Mouse (Mus musculus): ENCODE measurements around the gene Adgrb3. TPM values are rescaled to one million over a fixed set of nuclear protein-coding genes. Genes with fewer than 3 reads are reported as not detected.

Gene Adgrb3
- 25.6 and 29.2 TPM in 2 replicates for polyA plus RNA-seq (2015; fragmentation: Nextera tagmentation; extraction: Ambion mirVana)

GRCm38 (mm10) chr1:25828971-25829920 lies at the start of gene Adgrb3:
Gene Adgrb3 (minus strand): TSS chr1:25829707.
- peak within 1 kb of the TSS; percentile 86 for H3K27ac ChIP-seq
- no peaks in the 10 kb centered on the region for H3K9me3 ChIP-seq (replicated peaks)
- no peaks in the 10 kb centered on the region for H3K27me3 ChIP-seq
- H3K36me3 ChIP-seq (ENCODE audit: poor library complexity, severe bottlenecking): no peaks in the 10 kb centered on the region
- H3K9ac ChIP-seq: peak within 1 kb of the TSS; percentile 74
- peak within 1 kb of the TSS; percentile 63 for H3K4me3 ChIP-seq
- peak; percentile 41 for ATAC-seq
- H3K4me2 ChIP-seq: peak within 1 kb of the TSS; percentile 65
- WGBS: under 1% methylated on average over 32 of the region's 32 CpGs
- peaks cover 55% of the 10 kb centered on the region for H3K4me1 ChIP-seq

- Histone ChIP-seq H3K27me3 (no peaks in the 10 kb centered on the region), H3K36me3 (ENCODE audit: poor library complexity, severe bottlenecking) (no peaks in the 10 kb centered on the region), H3K4me2 (no peak overlapping the region), H3K9ac (no peak overlapping the region), H3K4me3 (no peak overlapping the region), H3K9me3 (replicated peaks) (no peaks in the 10 kb centered on the region), H3K4me1 (no peaks in the 10 kb centered on the region), H3K27ac (no peak overlapping the region)
- ATAC-seq: no peak
- 77% methylated on average over 5 of the region's 5 CpGs for WGBS
Observed at GRCm38 (mm10) chr1:25877526-25877925, 48.0 kb upstream of the Adgrb3 start.

GRCm38 (mm10) chr1:25857473-25857872 lies 28.0 kb upstream of the Adgrb3 start:
- ATAC-seq: no peak
- H3K4me1 ChIP-seq: no peaks in the 10 kb centered on the region
- no peaks in the 10 kb centered on the region for H3K36me3 ChIP-seq (ENCODE audit: poor library complexity, severe bottlenecking)
- no peak overlapping the region for H3K9ac ChIP-seq
- WGBS: 89% methylated on average over 2 of the region's 2 CpGs
- no peak overlapping the region for H3K27ac ChIP-seq
- H3K4me3 ChIP-seq: no peak overlapping the region
- H3K9me3 ChIP-seq (replicated peaks): no peaks in the 10 kb centered on the region
- H3K27me3 ChIP-seq: no peaks in the 10 kb centered on the region
- no peak overlapping the region for H3K4me2 ChIP-seq

GRCm38 (mm10) chr1:25854451-25854978 lies 25.0 kb upstream of the Adgrb3 start:
- no peak overlapping the region for H3K27ac ChIP-seq
- no peak overlapping the region for H3K4me3 ChIP-seq
- no peaks in the 10 kb centered on the region for H3K27me3 ChIP-seq
- H3K36me3 ChIP-seq (ENCODE audit: poor library complexity, severe bottlenecking): no peaks in the 10 kb centered on the region
- H3K9ac ChIP-seq: no peak overlapping the region
- H3K4me1 ChIP-seq: no peaks in the 10 kb centered on the region
- ATAC-seq: no peak; the same call in 1 of the 2 replicates
- no peaks in the 10 kb centered on the region for H3K9me3 ChIP-seq (replicated peaks)
- no peak overlapping the region for H3K4me2 ChIP-seq
- 21% methylated on average over 2 of the region's 2 CpGs for whole genome bisulfite sequencing

- ATAC-seq: no peak
- Histone ChIP-seq H3K9me3 (replicated peaks) (no peaks in the 10 kb centered on the region), H3K27ac (no peak overlapping the region), H3K4me1 (peaks cover 28% of the 10 kb centered on the region), H3K27me3 (no peaks in the 10 kb centered on the region), H3K36me3 (ENCODE audit: poor library complexity, severe bottlenecking) (no peaks in the 10 kb centered on the region), H3K4me2 (peak overlapping the region; percentile 65), H3K9ac (no peak overlapping the region), H3K4me3 (peak overlapping the region; percentile 17; the same call in 1 of the 2 replicates)
- 36% methylated on average over 6 of the region's 6 CpGs for WGBS
Observed at GRCm38 (mm10) chr1:25832260-25832659, 2.8 kb upstream of the Adgrb3 start.

GRCm38 (mm10) chr1:25831521-25831900 lies 2.0 kb upstream of the Adgrb3 start:
- Histone ChIP-seq H3K9me3 (replicated peaks) (no peaks in the 10 kb centered on the region), H3K9ac (peak overlapping the region; percentile 74; the same call in 1 of the 2 replicates), H3K4me2 (peak overlapping the region; percentile 65), H3K4me1 (peaks cover 34% of the 10 kb centered on the region), H3K27me3 (no peaks in the 10 kb centered on the region), H3K4me3 (peak overlapping the region; percentile 63), H3K36me3 (ENCODE audit: poor library complexity, severe bottlenecking) (no peaks in the 10 kb centered on the region), H3K27ac (no peak overlapping the region)
- WGBS: 4% methylated on average over 2 of the region's 2 CpGs
- no peak for ATAC-seq

GRCm38 (mm10) chr1:25830757-25831520 lies 1.4 kb upstream of the Adgrb3 start:
- Histone ChIP-seq H3K9me3 (replicated peaks) (no peaks in the 10 kb centered on the region), H3K27ac (peak overlapping the region; percentile 86), H3K4me1 (peaks cover 39% of the 10 kb centered on the region), H3K27me3 (no peaks in the 10 kb centered on the region), H3K4me3 (peak overlapping the region; percentile 63), H3K4me2 (peak overlapping the region; percentile 65), H3K9ac (peak overlapping the region; percentile 74), H3K36me3 (ENCODE audit: poor library complexity, severe bottlenecking) (no peaks in the 10 kb centered on the region)
- peak; percentile 32 for ATAC-seq
- under 1% methylated on average over 15 of the region's 15 CpGs for WGBS

- Histone ChIP-seq H3K27me3 (no peaks in the 10 kb centered on the region), H3K36me3 (ENCODE audit: poor library complexity, severe bottlenecking) (no peaks in the 10 kb centered on the region), H3K9ac (peak overlapping the region; percentile 74), H3K4me3 (peak overlapping the region; percentile 63), H3K4me2 (peak overlapping the region; percentile 65), H3K27ac (peak overlapping the region; percentile 86), H3K4me1 (peaks cover 47% of the 10 kb centered on the region), H3K9me3 (replicated peaks) (no peaks in the 10 kb centered on the region)
- ATAC-seq: peak; percentile 88
- under 1% methylated on average over 41 of the region's 99 CpGs for WGBS
Observed at GRCm38 (mm10) chr1:25829921-25830751, 629 bp upstream of the Adgrb3 start.

- no peak for ATAC-seq
- Histone ChIP-seq H3K4me1 (peaks cover 61% of the 10 kb centered on the region), H3K9ac (peak overlapping the region; percentile 74), H3K27ac (no peak overlapping the region), H3K4me2 (peak overlapping the region; percentile 65), H3K27me3 (no peaks in the 10 kb centered on the region), H3K36me3 (ENCODE audit: poor library complexity, severe bottlenecking) (no peaks in the 10 kb centered on the region), H3K4me3 (peak overlapping the region; percentile 63), H3K9me3 (replicated peaks) (no peaks in the 10 kb centered on the region)
- 54% methylated on average over 9 of the region's 9 CpGs for WGBS
Observed at GRCm38 (mm10) chr1:25828071-25828755, 1.3 kb downstream of the Adgrb3 start.

GRCm38 (mm10) chr1:25827436-25827835 lies 2.1 kb downstream of the Adgrb3 start:
- peaks cover 59% of the 10 kb centered on the region for H3K4me1 ChIP-seq
- H3K36me3 ChIP-seq (ENCODE audit: poor library complexity, severe bottlenecking): no peaks in the 10 kb centered on the region
- no peaks in the 10 kb centered on the region for H3K9me3 ChIP-seq (replicated peaks)
- no peaks in the 10 kb centered on the region for H3K27me3 ChIP-seq
- H3K4me2 ChIP-seq: peak overlapping the region; percentile 65
- H3K4me3 ChIP-seq: peak overlapping the region; percentile 63
- H3K27ac ChIP-seq: no peak overlapping the region
- H3K9ac ChIP-seq: 0 out of 2 replicates have a peak overlapping the region, but pooled peaks have one; percentile 40
- 54% methylated on average over 9 of the region's 9 CpGs for WGBS
- ATAC-seq: no peak

- Histone ChIP-seq H3K9ac (0 out of 2 replicates have a peak overlapping the region, but pooled peaks have one; percentile 6), H3K4me3 (peak overlapping the region; percentile 63), H3K4me2 (peak overlapping the region; percentile 65), H3K27ac (no peak overlapping the region), H3K36me3 (ENCODE audit: poor library complexity, severe bottlenecking) (no peaks in the 10 kb centered on the region), H3K27me3 (no peaks in the 10 kb centered on the region), H3K9me3 (replicated peaks) (no peaks in the 10 kb centered on the region), H3K4me1 (peaks cover 54% of the 10 kb centered on the region)
- no peak for ATAC-seq
- WGBS: 9% methylated on average over 7 of the region's 7 CpGs
Observed at GRCm38 (mm10) chr1:25826771-25827170, 2.7 kb downstream of the Adgrb3 start.
